Mouse (Mus musculus): ENCODE results near the gene Ncapd3. TPM values are rescaled to one million over a fixed set of nuclear protein-coding genes. Genes with fewer than 3 reads are reported as not detected.
A peak's percentile ranks its signal among the peaks of the same experiment; 100 is the strongest.

The Ncapd3 gene
- total and polyA plus RNA-seq, 2 experiments from 2014 or later: 10.4 to 36.8 TPM

- Histone ChIP-seq H3K4me3 (ENCODE audit: low read depth, low read length) (no peak overlapping the region), H3K9ac (replicated peaks; ENCODE audit: low read depth, low read length) (no peak overlapping the region), H3K4me1 (ENCODE audit: control insufficient read depth, insufficient read depth) (no peaks in the 10 kb centered on the region), H3K36me3 (replicated peaks; ENCODE audit: control insufficient read depth, insufficient read depth, low read length) (peaks cover 79% of the 10 kb centered on the region), H3K4me2 (ENCODE audit: low read depth, low read length) (no peak overlapping the region), H3K9me3 (replicated peaks; ENCODE audit: control insufficient read depth, low read length) (no peaks in the 10 kb centered on the region), H3K27me3 (ENCODE audit: control insufficient read depth, insufficient read depth, low read length) (no peaks in the 10 kb centered on the region), H3K27ac (ENCODE audit: low read depth) (no peak overlapping the region)
- TF ChIP-seq CTCF (IDR thresholded peaks at IDR 0.05; ENCODE audit: low read depth) (peak; percentile 23; the same call in 1 of the 2 replicates), EP300 (IDR thresholded peaks at IDR 0.05; ENCODE audit: low read depth) (no peak)
- no peak for DNase-seq (ENCODE audit: low spot score)
- WGBS: 90% methylated on average over 2 of the region's 2 CpGs
- no peak for ATAC-seq (ENCODE audit: insufficient read depth, low read depth)
These were observed 19.5 kb downstream of the Ncapd3 start for GRCm38 (mm10) chr9:27049492-27049891.

GRCm38 (mm10) chr9:27058341-27058740, 28.4 kb downstream of the Ncapd3 start:
- Histone ChIP-seq H3K4me1 (ENCODE audit: control insufficient read depth, insufficient read depth) (no peaks in the 10 kb centered on the region), H3K4me2 (ENCODE audit: low read depth, low read length) (no peak overlapping the region), H3K27me3 (ENCODE audit: control insufficient read depth, insufficient read depth, low read length) (no peaks in the 10 kb centered on the region), H3K9me3 (replicated peaks; ENCODE audit: control insufficient read depth, low read length) (no peaks in the 10 kb centered on the region), H3K27ac (ENCODE audit: low read depth) (no peak overlapping the region), H3K9ac (replicated peaks; ENCODE audit: low read depth, low read length) (no peak overlapping the region), H3K4me3 (ENCODE audit: low read depth, low read length) (no peak overlapping the region), H3K36me3 (replicated peaks; ENCODE audit: control insufficient read depth, insufficient read depth, low read length) (peaks cover 88% of the 10 kb centered on the region)
- ATAC-seq (ENCODE audit: insufficient read depth, low read depth) (no peak), DNase-seq (ENCODE audit: low spot score) (no peak)
- no peak for TF ChIP-seq CTCF (IDR thresholded peaks at IDR 0.05; ENCODE audit: low read depth)
- no peak for TF ChIP-seq EP300 (IDR thresholded peaks at IDR 0.05; ENCODE audit: low read depth)
- 89% methylated on average over 5 of the region's 5 CpGs for WGBS

GRCm38 (mm10) chr9:27070895-27071294, 40.9 kb downstream of the Ncapd3 start:
- Histone ChIP-seq H3K4me1 (ENCODE audit: control insufficient read depth, insufficient read depth) (0 out of 2 replicates have a peak, but pooled peaks cover 3% of the 10 kb centered on the region), H3K27ac (ENCODE audit: low read depth) (no peak overlapping the region), H3K27me3 (ENCODE audit: control insufficient read depth, insufficient read depth, low read length) (no peaks in the 10 kb centered on the region), H3K4me2 (ENCODE audit: low read depth, low read length) (no peak overlapping the region), H3K9me3 (replicated peaks; ENCODE audit: control insufficient read depth, low read length) (no peaks in the 10 kb centered on the region), H3K36me3 (replicated peaks; ENCODE audit: control insufficient read depth, insufficient read depth, low read length) (peaks cover 79% of the 10 kb centered on the region), H3K4me3 (ENCODE audit: low read depth, low read length) (no peak overlapping the region), H3K9ac (replicated peaks; ENCODE audit: low read depth, low read length) (no peak overlapping the region)
- TF ChIP-seq CTCF (IDR thresholded peaks at IDR 0.05; ENCODE audit: low read depth): no peak
- ATAC-seq (ENCODE audit: insufficient read depth, low read depth) (no peak), DNase-seq (ENCODE audit: low spot score) (no peak)
- 72% methylated on average over 4 of the region's 4 CpGs for WGBS

GRCm38 (mm10) chr9:27074677-27075076, 44.7 kb downstream of the Ncapd3 start:
- Histone ChIP-seq H3K9ac (replicated peaks; ENCODE audit: low read depth, low read length) (no peak overlapping the region), H3K27me3 (ENCODE audit: control insufficient read depth, insufficient read depth, low read length) (no peaks in the 10 kb centered on the region), H3K27ac (ENCODE audit: low read depth) (no peak overlapping the region), H3K9me3 (replicated peaks; ENCODE audit: control insufficient read depth, low read length) (no peaks in the 10 kb centered on the region), H3K4me1 (ENCODE audit: control insufficient read depth, insufficient read depth) (0 out of 2 replicates have a peak, but pooled peaks cover 3% of the 10 kb centered on the region), H3K4me3 (ENCODE audit: low read depth, low read length) (no peak overlapping the region), H3K4me2 (ENCODE audit: low read depth, low read length) (no peak overlapping the region), H3K36me3 (replicated peaks; ENCODE audit: control insufficient read depth, insufficient read depth, low read length) (peaks cover 67% of the 10 kb centered on the region)
- ATAC-seq (ENCODE audit: insufficient read depth, low read depth): no peak
- 64% methylated on average over 1 of the region's 1 CpGs for WGBS
- peak; percentile 47 for TF ChIP-seq CTCF (IDR thresholded peaks at IDR 0.05; ENCODE audit: low read depth)
- no peak for TF ChIP-seq EP300 (IDR thresholded peaks at IDR 0.05; ENCODE audit: low read depth)
- DNase-seq (ENCODE audit: low spot score): no peak

GRCm38 (mm10) chr9:27075812-27076211, 45.8 kb downstream of the Ncapd3 start:
- Histone ChIP-seq H3K9me3 (replicated peaks; ENCODE audit: control insufficient read depth, low read length) (no peaks in the 10 kb centered on the region), H3K27ac (ENCODE audit: low read depth) (no peak overlapping the region), H3K4me2 (ENCODE audit: low read depth, low read length) (no peak overlapping the region), H3K27me3 (ENCODE audit: control insufficient read depth, insufficient read depth, low read length) (no peaks in the 10 kb centered on the region), H3K4me1 (ENCODE audit: control insufficient read depth, insufficient read depth) (0 out of 2 replicates have a peak, but pooled peaks cover 3% of the 10 kb centered on the region), H3K4me3 (ENCODE audit: low read depth, low read length) (no peak overlapping the region), H3K9ac (replicated peaks; ENCODE audit: low read depth, low read length) (no peak overlapping the region), H3K36me3 (replicated peaks; ENCODE audit: control insufficient read depth, insufficient read depth, low read length) (peaks cover 61% of the 10 kb centered on the region)
- no peak for DNase-seq (ENCODE audit: low spot score)
- no peak for ATAC-seq (ENCODE audit: insufficient read depth, low read depth)
- TF ChIP-seq CTCF (IDR thresholded peaks at IDR 0.05; ENCODE audit: low read depth): no peak

GRCm38 (mm10) chr9:27086256-27086655, 56.3 kb downstream of the Ncapd3 start:
- ATAC-seq (ENCODE audit: insufficient read depth, low read depth): no peak
- no peak for DNase-seq (ENCODE audit: low spot score)
- Histone ChIP-seq H3K4me2 (ENCODE audit: low read depth, low read length) (no peak overlapping the region), H3K27me3 (ENCODE audit: control insufficient read depth, insufficient read depth, low read length) (no peaks in the 10 kb centered on the region), H3K4me3 (ENCODE audit: low read depth, low read length) (no peak overlapping the region), H3K36me3 (replicated peaks; ENCODE audit: control insufficient read depth, insufficient read depth, low read length) (peaks cover 84% of the 10 kb centered on the region), H3K4me1 (ENCODE audit: control insufficient read depth, insufficient read depth) (peaks cover 10% of the 10 kb centered on the region), H3K27ac (ENCODE audit: low read depth) (no peak overlapping the region), H3K9me3 (replicated peaks; ENCODE audit: control insufficient read depth, low read length) (no peaks in the 10 kb centered on the region), H3K9ac (replicated peaks; ENCODE audit: low read depth, low read length) (no peak overlapping the region)
- no peak for TF ChIP-seq EP300 (IDR thresholded peaks at IDR 0.05; ENCODE audit: low read depth)
- TF ChIP-seq CTCF (IDR thresholded peaks at IDR 0.05; ENCODE audit: low read depth): no peak
- 69% methylated on average over 5 of the region's 5 CpGs for WGBS
